11 mouse cellular contexts compared by ENCODE assay signal in genomic region chr19:12476721-12477270, GRCm38 (mm10). TPM values are rescaled to one million over a fixed set of nuclear protein-coding genes. Genes with fewer than 3 reads are reported as not detected.
A peak's percentile ranks its signal among the peaks of the same experiment; 100 is the strongest.
DNase-seq lines count a peak whose midpoint lies in the region; TF ChIP-seq lines count a peak whose summit lies in the region.
"Had no signal": no experiment of that assay in that cellular context is flagged by ENCODE, and none has a peak within 500 bp of the region (broad histone marks: within the 10 kb centered on the region; RNA-seq: fewer than 3 reads in every experiment).

No protein-coding gene starts in this region.

- no peak for TF ChIP-seq CTCF in gastrocnemius, adult 2 months (IDR thresholded peaks at IDR 0.05)

- no peak for DNase-seq in gastrocnemius, adult 2 months
- no peak for DNase-seq in gastrocnemius, postnatal 4 days (ENCODE audit: low spot score in 2 of 2)
- DNase-seq in spleen, postnatal 36 days (ENCODE audit: low spot score in 2 of 2): peak; percentile 47 to 48
- DNase-seq in spleen, adult 18-20 months: no peak
- peak; percentile 73 for DNase-seq in naive thymus-derived CD4-positive, alpha-beta T cell, adult 2 months (ENCODE audit: low read depth)
- DNase-seq in Muller cell, postnatal 12 days (ENCODE audit: inconsistent ontology term): no peak
- DNase-seq in layer of hippocampus, adult 8-10 months (ENCODE audit: low spot score in 2 of 2): no peak
- DNase-seq in adrenal gland, adult 8-10 months: no peak

- peak overlapping the region; percentile 16; the same call in 1 of the 2 replicates for H3K27ac ChIP-seq in gastrocnemius, adult 2 months
- H3K27ac ChIP-seq: liver, embryonic 12.5 days; midbrain, embryonic 12.5 days had no signal

- intact Hi-C loops in gastrocnemius, adult 2 months (cut with DNase I): no loop called here

- no peak overlapping the region for H3K4me3 ChIP-seq in gastrocnemius, adult 2 months
- H3K4me3 ChIP-seq: liver, embryonic 12.5 days; midbrain, embryonic 12.5 days had no signal

RNA-seq across cellular contexts. Expression of gene Mpeg1, which starts 16.2 kb away (rescaled TPM):
- 1 to 10 TPM in 1 of 2 experiments, under 1 TPM in 1; 0.98 to 1.1 TPM for total RNA-seq in gastrocnemius, adult 2 months (2021)
- total RNA-seq in gastrocnemius, postnatal 4 days (2021): 1 to 10 TPM; 3.7 to 3.9 TPM
- total RNA-seq in layer of hippocampus, adult 8-10 months (2022): 100 to 1,000 TPM in 2 of 4 experiments, 1 to 10 TPM in 2; 7.5 to 158 (median 61.7) TPM
- total RNA-seq in adrenal gland, adult 8-10 months (2022): 10 to 100 TPM; 29.9 to 72.1 (median 53.2) TPM

RNA-seq across cellular contexts. Expression of gene Dtx4, which starts 24.5 kb away (rescaled TPM):
- 1 to 10 TPM; 3.9 to 4.2 TPM for total RNA-seq in gastrocnemius, adult 2 months (2021)
- 10 to 100 TPM; 33.2 to 37.5 TPM for total RNA-seq in gastrocnemius, postnatal 4 days (2021)
- total RNA-seq in layer of hippocampus, adult 8-10 months (2022): 10 to 100 TPM; 37.1 to 40.9 (median 39.5) TPM
- total RNA-seq in adrenal gland, adult 8-10 months (2022): 10 to 100 TPM; 12.6 to 26.3 (median 19.7) TPM

RNA-seq across cellular contexts. Expression of gene Pfpl, which starts 49.1 kb away (rescaled TPM):
- total RNA-seq in gastrocnemius, adult 2 months (2021): not detected
- total RNA-seq in gastrocnemius, postnatal 4 days (2021): not detected
- not detected for total RNA-seq in layer of hippocampus, adult 8-10 months (2022)
- not detected for total RNA-seq in adrenal gland, adult 8-10 months (2022)
- total RNA-seq: layer of hippocampus, postnatal 10 days had no signal

RNA-seq across cellular contexts. Expression of gene Olfr1441, which starts 59.6 kb away (rescaled TPM):
- not detected for total RNA-seq in gastrocnemius, adult 2 months (2021)
- not detected for total RNA-seq in gastrocnemius, postnatal 4 days (2021)
- total RNA-seq in layer of hippocampus, adult 8-10 months (2022): not detected
- total RNA-seq in adrenal gland, adult 8-10 months (2022): not detected
- total RNA-seq: layer of hippocampus, postnatal 10 days had no signal

Comparison
In these comparisons a context has a peak if more than half of its experiments do, and no peak if none do; other contexts are left out.
1. DNase-seq: peak in spleen, postnatal 36 days (2 of 2) and naive thymus-derived CD4-positive, alpha-beta T cell, adult 2 months (single experiment); none in gastrocnemius, adult 2 months (single experiment), gastrocnemius, postnatal 4 days (0 of 2), spleen, adult 18-20 months (0 of 2), Muller cell, postnatal 12 days (single experiment), layer of hippocampus, adult 8-10 months (0 of 2) and adrenal gland, adult 8-10 months (single experiment).